Mouse (Mus musculus) heart, embryonic 10.5 days (tissue): Measurements from ENCODE around the gene Fgfr2. TPM values are rescaled to one million over a fixed set of nuclear protein-coding genes. Genes with fewer than 3 reads are reported as not detected.
A peak's percentile ranks its signal among the peaks of the same experiment; 100 is the strongest.

Experiments
- DNase-seq: peaks from one replicate; pipeline ENCODE4 v3.0.0-alpha.2; 2017; ENCODE audit warnings: low spot score
- H3K27ac ChIP-seq: fragments of 300-500 bp; sonication (generic); 2 replicates; pipeline ENCODE4 v1.5.1; 2016; ENCODE audit warnings: mild to moderate bottlenecking
- H3K27me3 ChIP-seq: fragments of 300-500 bp; sonication (generic); 2 replicates; pipeline ENCODE4 v1.6.1; 2016; ENCODE audit warnings: mild to moderate bottlenecking; ENCODE audit not compliant: poor library complexity, insufficient read depth, severe bottlenecking
- H3K36me3 ChIP-seq: fragments of 300-500 bp; sonication (generic); 2 replicates; pipeline ENCODE4 v1.6.1; 2016; ENCODE audit warnings: mild to moderate bottlenecking, moderate library complexity
- H3K4me1 ChIP-seq: fragments of 300-500 bp; sonication (generic); 2 replicates; pipeline ENCODE4 v1.6.1; 2016; ENCODE audit warnings: mild to moderate bottlenecking
- H3K4me3 ChIP-seq: fragments of 300-500 bp; sonication (generic); 2 replicates; pipeline ENCODE4 v1.5.1; 2016; ENCODE audit warnings: mild to moderate bottlenecking, moderate library complexity
- H3K9me3 ChIP-seq: fragments of 300-500 bp; sonication (generic); 2 replicates; pipeline ENCODE4 v1.6.1; 2016; ENCODE audit warnings: mild to moderate bottlenecking, moderate library complexity
- WGBS: fragments of 180-500 bp; shearing (Covaris S2); methylation state at CpG from one replicate; pipeline ENCODE4 v1.1.7; 2016; 5-methylcytosine and 5-hydroxymethylcytosine counted together
- polyA plus RNA-seq: library from polyadenylated mRNA; unstranded; fragments of >200 nt; fragmentation: Nextera tagmentation; extraction: Ambion mirVana; gene quantifications from 2 replicates; pipeline ENCODE4 v1.2.1, GENCODE M21; 2016

Fgfr2 gene
- polyA plus RNA-seq, 1 experiment from 2014 or later = 46.6 TPM

DNA sequence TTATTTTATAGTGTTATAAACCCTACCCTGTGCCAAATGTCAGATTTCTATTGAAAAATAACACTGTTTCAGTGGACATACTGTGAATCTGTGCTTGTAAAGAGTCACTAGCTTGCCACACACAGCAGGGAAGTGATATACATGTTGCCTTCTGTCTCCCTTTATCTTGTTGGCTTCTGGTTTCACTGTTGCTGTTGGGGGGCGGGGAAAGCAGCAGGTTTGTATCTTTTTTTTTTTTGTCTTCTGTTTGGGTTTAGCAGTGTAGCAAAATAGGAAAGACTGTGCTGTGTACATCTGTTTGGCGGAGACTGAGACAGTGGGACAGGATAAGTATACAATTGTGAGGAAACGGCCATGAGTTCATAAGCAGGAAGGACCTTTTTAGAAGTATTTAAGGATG is 2255.9 kb downstream of the Fgfr2 start:
- WGBS = 44% methylated on average over 3 of the region's 3 CpGs
- Histone ChIP-seq H3K36me3 (no peaks in the 10 kb centered on the region), H3K4me3 (peak overlapping the region; percentile 91), H3K9me3 (no peaks in the 10 kb centered on the region), H3K27me3 (peaks cover 6% of the 10 kb centered on the region), H3K27ac (no peak overlapping the region), H3K4me1 (peaks cover 10% of the 10 kb centered on the region; the same call in 1 of the 2 replicates)
- no peak for DNase-seq

DNA sequence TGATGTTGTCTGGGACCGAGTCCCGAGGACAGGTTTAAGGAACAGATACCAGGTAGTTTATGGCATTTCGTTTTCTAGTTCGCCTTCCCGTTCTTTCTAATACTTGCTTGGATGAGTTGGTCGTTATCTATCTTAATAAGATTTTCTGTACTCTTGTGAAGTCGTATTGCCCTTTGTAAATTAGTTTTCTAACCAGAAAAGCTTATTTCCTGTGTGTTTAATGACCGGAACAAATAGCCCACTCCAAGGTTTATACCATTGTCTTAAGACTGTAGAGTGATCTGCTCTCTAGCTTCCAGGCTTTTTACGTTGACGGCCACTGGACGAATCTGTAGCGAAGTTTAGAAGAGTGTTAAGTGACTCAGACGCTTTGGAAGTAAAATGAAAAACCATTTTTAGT is 2256.5 kb downstream of the Fgfr2 start:
- no peak for DNase-seq
- Histone ChIP-seq H3K4me3 (peak overlapping the region; percentile 91), H3K27ac (peak overlapping the region; percentile 97), H3K9me3 (no peaks in the 10 kb centered on the region), H3K36me3 (no peaks in the 10 kb centered on the region), H3K27me3 (peaks cover 12% of the 10 kb centered on the region), H3K4me1 (peaks cover 10% of the 10 kb centered on the region; the same call in 1 of the 2 replicates)
- WGBS = 2% methylated on average over 13 of the region's 13 CpGs

GRCm38 (mm10) chr7:130865613-130866591 is 2257.2 kb downstream of the Fgfr2 start, which contains the start of gene Plekha1:
Gene Plekha1, plus strand, starts transcription at chr7:130865756.
- Histone ChIP-seq H3K4me3 (peak within 1 kb of the TSS; percentile 91), H3K36me3 (no peaks in the 10 kb centered on the region), H3K27ac (peak within 1 kb of the TSS; percentile 97), H3K27me3 (peaks cover 13% of the 10 kb centered on the region), H3K9me3 (no peaks in the 10 kb centered on the region), H3K4me1 (peaks cover 12% of the 10 kb centered on the region; the same call in 1 of the 2 replicates)
- WGBS = under 1% methylated on average over 114 of the region's 114 CpGs
- peak; percentile 98 for DNase-seq

DNA sequence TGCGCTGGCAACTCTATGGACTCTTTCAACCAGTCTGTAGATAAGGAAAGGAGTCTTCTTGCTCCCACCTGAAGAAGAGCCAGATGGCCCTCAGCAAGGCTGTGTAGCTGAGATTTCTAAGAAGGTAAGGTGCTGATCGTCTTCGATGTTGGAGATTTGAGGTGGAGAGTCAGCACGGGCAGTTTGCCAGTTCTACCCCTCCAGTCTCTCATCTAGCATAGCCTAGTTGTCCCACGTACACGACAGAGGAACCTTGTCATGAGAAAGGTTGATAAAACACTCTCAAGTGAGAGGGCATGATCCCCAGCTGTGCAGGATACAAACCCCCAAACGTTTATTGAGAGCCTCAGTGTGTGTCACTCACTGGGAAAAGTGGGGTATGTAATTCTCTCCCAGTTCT is 2258.4 kb downstream of the Fgfr2 start:
- no peak for DNase-seq
- Histone ChIP-seq H3K9me3 (no peaks in the 10 kb centered on the region), H3K27ac (no peak overlapping the region), H3K4me3 (no peak overlapping the region), H3K27me3 (peaks cover 17% of the 10 kb centered on the region), H3K36me3 (no peaks in the 10 kb centered on the region), H3K4me1 (peaks cover 18% of the 10 kb centered on the region)
- 66% methylated on average over 7 of the region's 7 CpGs for WGBS

- Histone ChIP-seq H3K36me3 (no peaks in the 10 kb centered on the region), H3K9me3 (no peaks in the 10 kb centered on the region), H3K4me3 (no peak overlapping the region), H3K27ac (no peak overlapping the region), H3K27me3 (peaks cover 17% of the 10 kb centered on the region), H3K4me1 (peaks cover 16% of the 10 kb centered on the region)
- no peak for DNase-seq
- WGBS = 67% methylated on average over 1 of the region's 1 CpGs
Observed at GRCm38 (mm10) chr7:130862501-130862900, 2260.6 kb downstream of the Fgfr2 start.

GRCm38 (mm10) chr7:130860721-130861142 is 2262.4 kb downstream of the Fgfr2 start:
- H3K27ac ChIP-seq = no peak overlapping the region

DNA sequence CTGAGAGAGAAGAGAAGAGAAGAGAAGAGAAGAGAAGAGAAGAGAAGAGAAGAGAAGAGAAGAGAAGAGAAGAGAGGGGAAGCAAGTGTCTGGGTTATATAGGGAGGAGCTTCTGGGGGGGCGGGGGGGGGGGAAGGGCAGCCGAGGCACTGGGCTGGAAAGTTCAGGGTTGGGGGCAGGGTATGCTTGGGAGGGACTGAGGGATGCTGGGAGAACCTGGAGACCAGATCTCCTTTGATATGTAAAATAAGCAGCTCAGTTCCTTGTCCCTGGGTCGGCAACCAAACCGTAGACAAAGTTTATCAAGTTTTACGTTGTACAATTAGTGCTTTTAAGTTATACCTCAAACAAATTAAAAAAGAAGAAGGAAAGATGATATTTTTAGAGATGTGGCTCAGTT is 2263.2 kb downstream of the Fgfr2 start:
- DNase-seq = no peak
- H3K9me3 ChIP-seq = no peaks in the 10 kb centered on the region
- 35% methylated on average over 5 of the region's 5 CpGs for WGBS
- H3K4me3 ChIP-seq = no peak overlapping the region
- H3K4me1 ChIP-seq = peaks cover 8% of the 10 kb centered on the region
- peaks cover 17% of the 10 kb centered on the region for H3K27me3 ChIP-seq
- H3K27ac ChIP-seq = no peak overlapping the region
- no peaks in the 10 kb centered on the region for H3K36me3 ChIP-seq

More at GRCm38 (mm10) chr7:130860721-130861142, 2262.4 kb downstream of the Fgfr2 start:
- Histone ChIP-seq H3K27me3 (peaks cover 17% of the 10 kb centered on the region), H3K4me3 (no peak overlapping the region), H3K9me3 (no peaks in the 10 kb centered on the region), H3K4me1 (peaks cover 11% of the 10 kb centered on the region), H3K36me3 (no peaks in the 10 kb centered on the region)
- WGBS = 51% methylated on average over 11 of the region's 11 CpGs
- no peak for DNase-seq

DNA sequence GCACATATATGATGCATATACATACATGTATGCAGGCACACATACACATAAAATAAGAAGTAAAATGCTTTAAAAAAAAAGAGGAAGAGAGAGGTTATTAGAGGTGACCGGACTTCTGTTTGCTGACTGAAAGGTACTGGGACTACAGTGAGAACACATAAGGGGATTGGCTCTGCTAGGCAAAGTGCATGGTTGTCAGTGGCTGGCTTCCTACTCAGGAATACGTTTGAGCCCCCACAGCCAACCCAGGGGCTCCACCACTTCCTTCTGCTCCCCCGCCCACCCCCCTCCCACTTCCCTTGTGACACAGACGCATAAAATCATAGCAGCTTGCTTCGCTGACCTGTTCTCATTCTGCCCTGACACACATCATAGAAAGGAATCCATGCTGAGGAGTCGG is 2265.2 kb downstream of the Fgfr2 start:
- peaks cover 17% of the 10 kb centered on the region for H3K27me3 ChIP-seq
- no peaks in the 10 kb centered on the region for H3K9me3 ChIP-seq
- 74% methylated on average over 6 of the region's 6 CpGs for WGBS
- H3K4me1 ChIP-seq = peaks cover 8% of the 10 kb centered on the region
- H3K4me3 ChIP-seq = no peak overlapping the region
- no peak overlapping the region for H3K27ac ChIP-seq
- H3K36me3 ChIP-seq = no peaks in the 10 kb centered on the region
- DNase-seq = no peak

GRCm38 (mm10) chr7:130855681-130856080 is 2267.5 kb downstream of the Fgfr2 start:
- Histone ChIP-seq H3K36me3 (no peaks in the 10 kb centered on the region), H3K27ac (no peak overlapping the region), H3K4me1 (peaks cover 4% of the 10 kb centered on the region), H3K27me3 (peaks cover 4% of the 10 kb centered on the region; the same call in 1 of the 2 replicates), H3K4me3 (no peak overlapping the region), H3K9me3 (no peaks in the 10 kb centered on the region)
- 31% methylated on average over 3 of the region's 3 CpGs for WGBS
- DNase-seq = no peak

DNA sequence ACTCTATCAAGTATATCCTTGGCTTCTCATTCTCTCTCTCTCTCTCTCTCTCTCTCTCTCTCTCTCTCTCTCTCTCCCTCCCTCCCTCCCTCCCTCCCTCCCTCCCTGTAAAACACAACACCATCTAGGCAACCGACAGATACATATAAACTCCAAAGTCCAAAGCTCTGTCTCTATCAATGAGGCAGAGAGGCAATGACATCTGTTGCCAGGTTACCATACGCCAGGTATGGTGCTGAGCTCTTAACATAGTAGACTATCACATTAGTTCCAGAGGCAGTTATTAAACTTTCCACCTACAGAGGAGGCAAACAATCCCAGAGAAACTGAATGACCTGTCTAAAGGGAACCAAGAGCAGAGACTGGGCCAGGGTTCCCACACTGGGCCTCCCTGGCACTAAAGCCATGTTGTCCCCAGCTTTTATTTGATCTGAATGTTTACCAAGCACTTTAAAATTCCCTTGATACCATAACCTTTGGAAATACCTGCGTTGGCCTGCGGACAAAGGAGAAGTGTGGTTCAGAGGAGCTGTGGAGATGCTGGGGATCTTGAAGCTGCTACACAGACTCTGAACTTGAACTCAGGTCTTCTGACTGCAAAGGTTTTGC is 2268.4 kb downstream of the Fgfr2 start:
- no peak overlapping the region for H3K27ac ChIP-seq

DNA sequence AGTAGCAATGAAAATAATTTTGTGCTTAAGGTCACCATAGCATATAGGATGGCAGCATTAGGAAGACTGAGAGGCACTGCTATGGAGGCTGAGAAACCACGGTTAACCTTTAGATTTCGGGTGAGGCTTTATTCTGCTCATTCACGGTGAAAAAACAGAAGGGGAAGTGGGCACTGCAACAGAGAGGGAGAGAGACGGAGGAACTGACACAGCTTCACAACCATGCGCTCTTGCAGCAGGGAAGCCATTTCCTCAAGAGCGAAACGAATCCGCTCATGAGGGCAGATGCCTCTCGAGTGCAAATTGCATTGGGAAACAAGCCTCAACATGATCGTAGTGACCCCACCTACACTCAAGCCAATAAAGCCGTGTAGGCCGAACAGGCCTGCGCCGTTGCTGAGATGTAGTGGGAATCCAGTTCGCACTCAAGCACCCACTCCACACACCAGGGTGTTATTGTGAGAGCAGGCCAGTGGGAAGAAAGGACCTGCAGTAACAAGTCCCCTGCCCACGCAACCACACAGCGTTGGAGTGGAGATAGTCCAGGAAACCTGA is 2275.9 kb downstream of the Fgfr2 start:
- WGBS = 80% methylated on average over 17 of the region's 17 CpGs
- Histone ChIP-seq H3K4me1 (peaks cover 10% of the 10 kb centered on the region), H3K4me3 (no peak overlapping the region), H3K27ac (no peak overlapping the region), H3K9me3 (no peaks in the 10 kb centered on the region), H3K36me3 (no peaks in the 10 kb centered on the region), H3K27me3 (no peaks in the 10 kb centered on the region)
- no peak for DNase-seq

More for the DNA sequence above, 2268.4 kb downstream of the Fgfr2 start:
- no peak for DNase-seq
- Histone ChIP-seq H3K9me3 (no peaks in the 10 kb centered on the region), H3K4me3 (no peak overlapping the region), H3K4me1 (no peaks in the 10 kb centered on the region), H3K27me3 (no peaks in the 10 kb centered on the region), H3K36me3 (no peaks in the 10 kb centered on the region)
- WGBS = 77% methylated on average over 4 of the region's 4 CpGs

DNA sequence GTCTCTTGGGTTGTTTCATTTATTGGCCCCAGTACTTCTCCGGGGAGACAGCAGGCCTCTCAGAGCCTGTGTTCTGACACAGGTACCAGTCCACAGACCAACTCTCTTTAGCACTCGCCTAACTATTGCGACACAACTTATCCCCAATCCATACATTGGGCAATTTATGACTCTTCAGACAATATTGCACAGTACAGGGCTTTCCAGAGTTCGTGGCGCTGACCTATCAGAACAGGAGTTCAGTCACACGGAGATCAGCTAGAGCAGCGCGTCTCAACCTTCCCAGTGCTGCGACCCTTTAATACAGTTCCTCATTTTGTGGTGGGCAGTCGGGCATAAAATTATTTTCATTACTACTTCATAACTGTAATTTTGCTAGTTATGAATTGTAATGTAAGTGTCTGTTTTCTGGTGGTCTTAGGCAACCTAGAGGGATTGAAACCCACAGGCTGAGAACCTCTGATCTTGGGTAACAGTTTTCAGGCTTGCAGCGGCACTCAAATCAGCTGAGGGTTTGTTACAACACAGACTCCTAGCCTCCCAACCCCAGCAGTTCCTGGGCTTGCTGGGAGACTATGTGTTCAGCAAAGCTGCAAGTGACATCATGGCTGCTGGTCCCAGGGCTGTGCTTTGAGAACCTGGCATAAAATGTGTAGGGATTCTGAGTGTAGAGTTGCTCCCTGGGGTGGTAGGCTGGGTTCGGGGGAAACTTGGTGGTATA is 2283.6 kb downstream of the Fgfr2 start:
- Histone ChIP-seq H3K4me1 (peaks cover 30% of the 10 kb centered on the region), H3K27me3 (no peaks in the 10 kb centered on the region), H3K9me3 (no peaks in the 10 kb centered on the region), H3K36me3 (no peaks in the 10 kb centered on the region), H3K4me3 (no peak overlapping the region), H3K27ac (no peak overlapping the region)
- DNase-seq = no peak
- WGBS = 91% methylated on average over 12 of the region's 12 CpGs
